Mouse (Mus musculus): ENCODE results near the gene Cacna1b. TPM values are rescaled to one million over a fixed set of nuclear protein-coding genes. Genes with fewer than 3 reads are reported as not detected.

The Cacna1b gene
- polyA plus RNA-seq, 1 experiment from 2014 or later, result 0.70 TPM

DNA sequence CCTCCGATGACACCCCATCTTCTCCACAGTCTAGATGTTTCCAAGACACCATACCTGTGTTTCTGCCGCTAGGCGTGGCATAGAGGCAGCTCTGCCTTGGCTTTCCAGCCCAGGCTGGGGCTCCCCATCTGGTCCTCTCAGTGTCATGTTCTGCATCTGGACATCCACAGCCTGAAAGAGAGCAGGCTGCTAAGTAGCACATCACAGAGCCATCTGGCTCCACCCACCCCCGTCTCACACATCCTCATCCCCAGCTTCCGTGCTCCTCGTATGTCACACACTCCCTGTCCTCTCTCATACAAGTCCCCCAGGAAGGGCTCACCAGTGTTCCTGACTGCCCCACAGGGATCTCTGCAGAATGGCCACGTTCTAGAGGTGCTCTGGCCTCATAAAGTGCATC, 153.2 kb downstream of the Cacna1b start:
- H3K4me1 ChIP-seq (replicated peaks), result 0 out of 2 replicates have a peak, but pooled peaks cover 3% of the 10 kb centered on the region
- ATAC-seq, result no peak

DNA sequence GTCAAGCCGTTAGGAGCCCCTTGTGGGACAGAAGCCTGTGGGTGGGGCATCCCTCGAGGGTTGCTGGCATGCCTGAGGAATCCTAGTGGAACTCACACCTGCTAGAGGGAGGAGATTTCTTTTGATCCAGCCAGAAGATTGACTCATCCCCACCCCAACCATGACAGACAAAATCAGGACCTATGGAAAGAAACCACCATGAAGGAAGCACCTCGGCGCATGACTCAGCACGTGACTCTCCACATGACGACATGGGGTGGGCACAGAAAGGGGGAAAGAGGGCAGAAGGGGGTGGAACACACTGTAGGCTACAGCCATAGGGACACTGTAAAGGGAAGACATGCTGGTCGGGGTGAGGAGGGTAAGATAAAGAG, 154.2 kb downstream of the Cacna1b start:
- H3K9ac ChIP-seq, result no peak overlapping the region
- H3K27me3 ChIP-seq (replicated peaks), result 0 out of 2 replicates have a peak, but pooled peaks cover 3% of the 10 kb centered on the region
- 0 out of 2 replicates have a peak, but pooled peaks cover 3% of the 10 kb centered on the region for H3K4me1 ChIP-seq (replicated peaks)
- H3K4me3 ChIP-seq (replicated peaks), result no peak overlapping the region
- 38% methylated on average over 7 of the region's 7 CpGs for WGBS
- 0 out of 2 replicates have a peak overlapping the region, but pooled peaks have one; percentile 3 for H3K4me2 ChIP-seq (replicated peaks)
- H3K27ac ChIP-seq, result no peak overlapping the region
- H3K36me3 ChIP-seq, result no peaks in the 10 kb centered on the region
- H3K9me3 ChIP-seq, result no peaks in the 10 kb centered on the region
- no peak for ATAC-seq

More for the DNA sequence above, 153.2 kb downstream of the Cacna1b start:
- no peaks in the 10 kb centered on the region for H3K36me3 ChIP-seq
- H3K9ac ChIP-seq, result no peak overlapping the region
- H3K4me2 ChIP-seq (replicated peaks), result no peak overlapping the region
- no peak overlapping the region for H3K27ac ChIP-seq
- H3K4me3 ChIP-seq (replicated peaks), result no peak overlapping the region
- no peaks in the 10 kb centered on the region for H3K9me3 ChIP-seq
- 0 out of 2 replicates have a peak, but pooled peaks cover 3% of the 10 kb centered on the region for H3K27me3 ChIP-seq (replicated peaks)
- WGBS, result 77% methylated on average over 7 of the region's 7 CpGs

DNA sequence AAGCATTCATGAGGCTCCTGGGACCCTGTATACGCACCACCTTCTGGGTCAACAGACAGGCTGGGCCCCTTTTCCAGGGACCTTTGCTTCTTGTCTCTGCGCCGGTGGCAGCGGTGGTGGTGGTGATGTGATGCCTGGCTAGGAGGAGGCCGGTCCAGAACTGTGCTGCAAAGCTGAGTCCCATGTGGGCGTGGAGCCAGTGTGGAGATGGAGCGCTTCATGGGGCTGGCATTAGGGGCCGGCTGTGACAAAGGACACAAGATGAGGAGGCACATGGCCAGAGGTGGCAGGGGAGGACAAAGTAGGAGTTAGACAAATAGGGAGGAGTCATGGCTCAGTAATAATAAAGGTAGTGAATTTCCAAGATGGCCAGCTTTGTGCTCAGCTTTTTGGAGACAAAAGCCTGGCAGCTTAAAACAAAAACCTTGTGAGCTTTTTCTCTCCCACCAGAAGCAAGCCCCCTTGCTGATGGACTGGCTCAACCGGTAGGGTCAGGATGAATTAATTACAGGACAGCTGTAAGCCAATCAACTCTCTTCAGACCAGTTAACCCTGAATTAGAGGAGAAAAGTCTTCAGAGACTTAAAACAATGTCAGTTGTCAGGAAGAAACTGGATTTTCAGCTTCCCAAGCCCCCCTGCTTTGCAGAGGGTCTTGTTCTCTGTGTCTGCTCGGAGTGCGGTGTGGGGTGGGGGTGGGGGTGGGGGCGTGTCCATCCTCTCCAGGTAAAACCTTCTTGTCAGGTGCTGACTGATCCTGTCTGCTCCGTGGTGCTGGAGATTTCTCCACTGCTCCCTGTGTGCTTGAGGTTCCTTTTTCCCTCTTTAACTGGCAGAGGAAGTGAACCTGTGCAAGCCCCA, 154.8 kb downstream of the Cacna1b start:
- Histone ChIP-seq H3K4me3 (replicated peaks) (no peak overlapping the region), H3K27me3 (replicated peaks) (0 out of 2 replicates have a peak, but pooled peaks cover 3% of the 10 kb centered on the region), H3K4me2 (replicated peaks) (0 out of 2 replicates have a peak overlapping the region, but pooled peaks have one; percentile 3), H3K36me3 (no peaks in the 10 kb centered on the region), H3K9ac (no peak overlapping the region), H3K4me1 (replicated peaks) (0 out of 2 replicates have a peak, but pooled peaks cover 3% of the 10 kb centered on the region), H3K9me3 (no peaks in the 10 kb centered on the region), H3K27ac (no peak overlapping the region)
- no peak for ATAC-seq
- 30% methylated on average over 13 of the region's 13 CpGs for WGBS

DNA sequence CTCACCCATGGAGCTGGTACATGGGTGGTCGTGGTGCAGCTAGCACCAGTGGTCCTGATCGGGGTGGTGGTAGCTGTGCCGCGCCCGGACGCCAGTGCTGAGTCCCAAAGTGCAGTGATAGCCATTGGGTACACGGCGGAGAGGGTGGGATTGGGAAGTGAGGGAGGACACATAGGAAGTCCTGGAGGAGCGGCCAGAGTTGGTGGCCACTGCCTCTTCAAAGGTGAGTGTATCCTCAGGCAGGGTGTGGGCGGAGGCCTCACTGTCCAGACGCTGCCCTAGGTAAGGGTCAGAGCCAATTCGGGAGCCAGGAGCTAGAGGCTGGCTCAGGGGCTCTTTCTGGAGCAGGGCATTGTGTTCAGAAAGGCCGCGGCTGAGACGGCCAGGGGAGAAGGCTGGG, 156.4 kb downstream of the Cacna1b start:
- Histone ChIP-seq H3K27ac (no peak overlapping the region), H3K4me1 (replicated peaks) (0 out of 2 replicates have a peak, but pooled peaks cover 3% of the 10 kb centered on the region), H3K27me3 (replicated peaks) (0 out of 2 replicates have a peak, but pooled peaks cover 3% of the 10 kb centered on the region), H3K4me2 (replicated peaks) (no peak overlapping the region), H3K9me3 (no peaks in the 10 kb centered on the region), H3K4me3 (replicated peaks) (no peak overlapping the region), H3K36me3 (no peaks in the 10 kb centered on the region), H3K9ac (no peak overlapping the region)
- no peak for ATAC-seq
- WGBS, result 88% methylated on average over 15 of the region's 15 CpGs

DNA sequence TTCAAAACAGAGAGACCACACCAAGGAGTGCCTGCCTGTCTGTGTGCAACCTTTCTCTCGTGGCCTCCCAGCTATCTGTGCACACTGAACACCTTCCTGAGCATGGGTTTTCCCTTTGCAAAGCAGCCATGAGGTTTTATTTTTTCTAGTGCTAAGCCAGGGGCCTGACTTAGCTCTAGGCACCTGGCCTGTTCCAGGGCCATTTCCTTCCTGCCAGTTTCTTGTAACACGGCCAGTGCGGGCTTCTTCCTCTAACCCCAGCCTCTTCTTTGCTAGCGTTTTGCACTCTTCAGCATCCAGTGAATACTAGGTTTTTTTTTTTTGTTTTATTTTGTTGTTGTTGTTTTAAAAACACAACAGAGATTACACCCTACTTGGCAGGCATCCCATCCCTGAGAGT, 157.9 kb downstream of the Cacna1b start:
- Histone ChIP-seq H3K9ac (no peak overlapping the region), H3K4me2 (replicated peaks) (no peak overlapping the region), H3K27me3 (replicated peaks) (0 out of 2 replicates have a peak, but pooled peaks cover 3% of the 10 kb centered on the region), H3K27ac (no peak overlapping the region), H3K9me3 (no peaks in the 10 kb centered on the region), H3K4me3 (replicated peaks) (no peak overlapping the region), H3K36me3 (no peaks in the 10 kb centered on the region), H3K4me1 (replicated peaks) (0 out of 2 replicates have a peak, but pooled peaks cover 3% of the 10 kb centered on the region)
- 60% methylated on average over 4 of the region's 4 CpGs for WGBS
- no peak for ATAC-seq

DNA sequence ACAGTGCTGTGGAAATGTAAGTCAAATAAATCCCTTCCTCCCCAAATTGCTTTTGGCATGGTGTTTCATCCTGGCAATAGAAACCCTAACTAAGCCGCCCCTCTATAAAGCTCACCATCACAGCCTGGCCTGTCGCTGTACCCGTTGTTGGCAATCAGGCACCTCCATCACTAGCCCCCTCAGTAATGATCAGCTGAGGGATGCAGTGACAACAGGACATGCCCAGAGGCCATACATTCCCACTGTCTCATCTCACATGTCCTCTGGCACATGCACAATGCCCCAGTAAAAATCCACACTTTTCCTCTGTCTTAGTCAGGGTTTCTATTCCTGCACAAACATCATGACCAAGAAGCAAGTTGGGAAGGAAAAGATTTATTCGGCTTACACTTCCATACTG, 173.5 kb downstream of the Cacna1b start:
- no peaks in the 10 kb centered on the region for H3K9me3 ChIP-seq
- H3K27me3 ChIP-seq (replicated peaks), result no peaks in the 10 kb centered on the region
- H3K4me1 ChIP-seq (replicated peaks), result no peaks in the 10 kb centered on the region
- 93% methylated on average over 4 of the region's 4 CpGs for WGBS
- no peak overlapping the region for H3K27ac ChIP-seq
- no peak overlapping the region for H3K4me2 ChIP-seq (replicated peaks)
- H3K9ac ChIP-seq, result no peak overlapping the region
- H3K4me3 ChIP-seq (replicated peaks), result no peak overlapping the region
- no peak for ATAC-seq
- H3K36me3 ChIP-seq, result no peaks in the 10 kb centered on the region

DNA sequence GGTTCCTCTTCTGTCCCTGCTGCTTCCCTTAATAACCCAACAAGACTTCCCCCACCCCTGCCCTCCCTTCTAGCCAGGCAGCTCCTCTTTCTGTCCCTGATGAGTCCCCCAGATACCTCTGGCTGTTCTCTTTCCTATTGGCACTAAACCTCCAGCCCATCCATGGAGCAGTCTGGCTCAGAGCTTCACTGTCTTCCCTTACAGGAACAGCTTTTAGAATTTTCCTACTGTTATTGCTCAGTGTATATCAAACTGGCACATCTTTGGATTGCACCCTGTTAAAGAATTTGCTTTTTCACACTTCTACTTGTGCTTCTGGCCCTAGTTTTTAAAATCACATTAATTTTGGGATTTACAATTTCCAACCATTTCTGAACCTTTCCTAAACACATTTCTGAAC, 175.0 kb downstream of the Cacna1b start:
- Histone ChIP-seq H3K4me2 (replicated peaks) (no peak overlapping the region), H3K27ac (no peak overlapping the region), H3K9me3 (no peaks in the 10 kb centered on the region), H3K4me1 (replicated peaks) (no peaks in the 10 kb centered on the region), H3K36me3 (no peaks in the 10 kb centered on the region), H3K27me3 (replicated peaks) (no peaks in the 10 kb centered on the region), H3K4me3 (replicated peaks) (no peak overlapping the region), H3K9ac (no peak overlapping the region)
- no peak for ATAC-seq

DNA sequence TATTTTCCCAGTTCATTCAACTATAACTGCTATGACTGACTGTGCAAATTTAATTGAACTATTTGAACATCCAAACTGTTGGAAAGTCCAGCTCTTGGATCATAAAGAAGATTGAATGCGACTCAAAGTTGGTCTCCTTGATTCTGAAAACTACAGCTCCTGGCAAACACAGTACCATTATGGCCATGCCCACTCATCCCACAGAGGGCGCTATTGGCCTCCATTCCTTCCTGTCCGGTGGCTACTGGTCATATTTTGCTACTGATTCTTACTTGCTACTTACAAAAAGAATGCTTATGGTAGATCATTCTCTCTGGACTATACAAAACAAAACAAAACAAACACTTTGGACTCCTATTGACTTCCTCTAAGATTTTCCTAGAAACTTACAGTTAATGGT, 188.3 kb downstream of the Cacna1b start:
- no peak overlapping the region for H3K9ac ChIP-seq
- no peaks in the 10 kb centered on the region for H3K27me3 ChIP-seq (replicated peaks)
- H3K36me3 ChIP-seq, result no peaks in the 10 kb centered on the region
- H3K27ac ChIP-seq, result no peak overlapping the region
- H3K4me2 ChIP-seq (replicated peaks), result no peak overlapping the region
- H3K9me3 ChIP-seq, result no peaks in the 10 kb centered on the region
- no peak for ATAC-seq
- 23% methylated on average over 3 of the region's 3 CpGs for WGBS
- H3K4me3 ChIP-seq (replicated peaks), result no peak overlapping the region
- no peaks in the 10 kb centered on the region for H3K4me1 ChIP-seq (replicated peaks)

DNA sequence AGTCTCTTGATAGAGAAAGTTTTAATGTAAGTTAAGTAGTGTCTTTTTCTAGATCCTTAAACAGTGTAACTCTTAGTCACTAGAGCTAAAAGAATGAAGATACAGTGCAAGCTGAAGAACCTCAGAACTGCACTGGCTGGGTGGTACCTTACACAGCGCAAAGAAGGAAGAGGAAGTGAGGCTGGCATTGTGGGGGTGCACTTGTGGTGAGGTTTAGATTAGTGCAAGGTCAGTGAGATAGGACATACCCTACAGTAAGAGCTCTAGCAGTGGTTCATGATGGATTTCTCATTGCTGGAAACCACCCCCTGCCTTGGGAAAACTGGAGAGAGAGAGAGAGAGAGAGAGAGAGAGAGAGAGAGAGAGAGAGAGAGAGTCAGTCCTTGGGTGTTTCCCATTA, 192.0 kb downstream of the Cacna1b start:
- Histone ChIP-seq H3K36me3 (no peaks in the 10 kb centered on the region), H3K27ac (no peak overlapping the region), H3K4me2 (replicated peaks) (no peak overlapping the region), H3K9ac (no peak overlapping the region), H3K4me3 (replicated peaks) (no peak overlapping the region), H3K27me3 (replicated peaks) (no peaks in the 10 kb centered on the region), H3K9me3 (no peaks in the 10 kb centered on the region), H3K4me1 (replicated peaks) (no peaks in the 10 kb centered on the region)
- no peak for ATAC-seq
- WGBS, result 76% methylated on average over 1 of the region's 1 CpGs

DNA sequence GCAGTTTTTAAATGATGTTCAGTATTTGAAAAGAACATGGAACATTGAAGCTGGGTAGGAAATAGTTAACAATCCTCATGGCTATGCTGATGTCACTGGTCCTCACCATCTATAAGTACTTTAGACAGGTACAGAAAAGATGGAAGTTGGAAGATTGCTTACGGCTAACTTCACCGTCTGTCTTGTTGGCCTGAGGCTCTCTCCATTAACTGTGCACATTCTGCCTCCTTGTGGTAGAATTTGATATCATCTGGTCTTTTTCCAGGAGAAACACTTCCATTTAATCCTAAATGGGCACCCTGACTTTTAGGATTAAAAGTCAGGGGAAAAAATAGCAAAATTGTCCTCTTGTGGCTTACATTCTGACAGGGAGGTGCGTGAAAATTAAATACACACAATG, 194.4 kb downstream of the Cacna1b start:
- ATAC-seq, result no peak
- Histone ChIP-seq H3K9ac (no peak overlapping the region), H3K36me3 (no peaks in the 10 kb centered on the region), H3K27ac (no peak overlapping the region), H3K4me2 (replicated peaks) (no peak overlapping the region), H3K27me3 (replicated peaks) (no peaks in the 10 kb centered on the region), H3K9me3 (no peaks in the 10 kb centered on the region), H3K4me3 (replicated peaks) (no peak overlapping the region), H3K4me1 (replicated peaks) (no peaks in the 10 kb centered on the region)
- WGBS, result 7% methylated on average over 3 of the region's 3 CpGs

DNA sequence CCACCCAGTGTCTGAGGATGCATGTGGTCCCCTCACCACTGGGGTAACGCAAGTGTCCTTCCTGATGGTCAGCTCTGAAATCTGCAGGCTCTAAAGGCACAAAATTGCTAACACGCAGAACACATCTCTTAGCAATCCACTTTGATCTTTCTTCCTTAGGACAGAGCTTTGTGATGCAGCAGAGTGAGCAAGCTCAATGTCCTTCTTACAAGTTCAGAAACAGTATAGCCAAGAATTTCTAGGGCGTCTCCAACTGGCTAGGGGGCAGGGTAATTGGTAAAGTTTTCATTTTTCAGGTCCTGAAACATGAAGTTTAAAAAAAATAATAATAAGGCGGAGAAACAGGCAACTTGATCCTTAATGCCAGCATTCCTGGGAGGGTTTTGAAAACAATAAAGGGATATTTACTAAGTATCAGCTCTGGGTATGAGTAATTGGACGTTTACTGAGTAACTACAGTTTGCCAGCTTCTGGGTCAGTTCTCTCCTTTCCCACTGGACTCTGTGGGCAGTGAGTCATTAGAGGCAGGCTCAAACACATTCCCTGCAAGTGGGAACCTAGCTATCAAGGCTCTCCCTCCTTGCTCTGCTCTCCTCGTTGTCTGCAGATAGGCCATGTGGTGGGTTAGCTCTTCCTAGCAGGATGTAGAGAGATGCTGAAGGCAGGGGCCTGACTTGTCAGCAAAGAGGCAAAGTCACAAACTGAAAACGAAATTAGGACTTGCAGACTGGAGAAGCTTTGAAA, 200.2 kb downstream of the Cacna1b start:
- ATAC-seq, result no peak
- Histone ChIP-seq H3K27me3 (replicated peaks) (no peaks in the 10 kb centered on the region), H3K27ac (no peak overlapping the region), H3K4me2 (replicated peaks) (no peak overlapping the region), H3K36me3 (no peaks in the 10 kb centered on the region), H3K4me1 (replicated peaks) (no peaks in the 10 kb centered on the region), H3K4me3 (replicated peaks) (no peak overlapping the region), H3K9me3 (no peaks in the 10 kb centered on the region), H3K9ac (no peak overlapping the region)
- WGBS, result 72% methylated on average over 7 of the region's 7 CpGs

DNA sequence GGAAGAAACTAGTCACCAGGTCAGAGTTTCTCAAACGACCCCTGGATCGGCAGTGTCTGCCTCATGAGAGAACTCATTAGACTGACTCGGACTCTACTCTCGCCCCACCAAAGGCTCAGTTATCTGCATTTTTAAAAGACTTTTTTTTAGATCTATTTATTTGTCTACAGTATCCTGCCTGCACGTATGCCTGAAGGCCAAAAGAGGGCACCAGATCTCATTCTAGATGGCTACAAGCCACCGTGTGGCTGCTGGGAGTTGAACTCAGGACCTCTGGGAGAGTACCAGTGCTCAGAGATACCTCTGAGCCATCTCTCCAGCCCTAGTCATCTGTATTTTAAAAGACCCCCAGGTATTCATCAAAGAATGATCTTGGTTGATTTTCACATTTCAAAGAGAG, 201.0 kb downstream of the Cacna1b start:
- Histone ChIP-seq H3K27ac (no peak overlapping the region), H3K27me3 (replicated peaks) (no peaks in the 10 kb centered on the region), H3K4me3 (replicated peaks) (no peak overlapping the region), H3K9ac (no peak overlapping the region), H3K4me1 (replicated peaks) (no peaks in the 10 kb centered on the region), H3K9me3 (no peaks in the 10 kb centered on the region), H3K36me3 (no peaks in the 10 kb centered on the region), H3K4me2 (replicated peaks) (no peak overlapping the region)
- WGBS, result 64% methylated on average over 6 of the region's 6 CpGs
- ATAC-seq, result no peak
